Mouse (Mus musculus) hematopoietic stem cell, adult 5-6 weeks (primary cell): ENCODE results near the gene Agtpbp1. TPM values are rescaled to one million over a fixed set of nuclear protein-coding genes. Genes with fewer than 3 reads are reported as not detected.

Source experiments
- ATAC-seq, 2 experiments: fragments of 125-278 bp in 1 of 2; replicated peaks in 1 of 2; 2 replicates each; pipeline ENCODE4 v1.8.0; 2016 to 2017; ENCODE audit warnings: inconsistent platforms in 2 of 2, mild to moderate bottlenecking in 2 of 2, moderate number of reproducible peaks in 2 of 2, low read depth in 1 of 2, moderate TSS enrichment in 1 of 2; ENCODE audit not compliant: low FRiP score in 2 of 2, poor library complexity in 2 of 2, severe bottlenecking in 2 of 2, insufficient read depth in 1 of 2, low TSS enrichment in 1 of 2
- total RNA-seq: library from RNA; stranded (forward); fragments of 172-1452, 232-1000 nt; gene quantifications from 2 replicates; pipeline ENCODE4 v1.2.3, GENCODE M21; 2017

The Agtpbp1 gene
- total RNA-seq, 1 experiment from 2014 or later, result 42.8 TPM

GRCm38 (mm10) chr13:59549318-59549798, 35.7 kb downstream of the Agtpbp1 start:
- no peak for ATAC-seq

- ATAC-seq, result no peak
Measured at GRCm38 (mm10) chr13:59547716-59548115, 37.3 kb downstream of the Agtpbp1 start.

- ATAC-seq, result peak; percentile 33 to 49; a peak in 3 of 4 replicates
Measured at GRCm38 (mm10) chr13:59547091-59547490, 37.9 kb downstream of the Agtpbp1 start.

GRCm38 (mm10) chr13:59542411-59542810, 42.6 kb downstream of the Agtpbp1 start:
- ATAC-seq, result no peak

- no peak for ATAC-seq
Measured at GRCm38 (mm10) chr13:59540030-59540429, 45.0 kb downstream of the Agtpbp1 start.

- ATAC-seq, result no peak
Measured at GRCm38 (mm10) chr13:59538661-59539060, 46.4 kb downstream of the Agtpbp1 start.

GRCm38 (mm10) chr13:59536631-59537030, 48.4 kb downstream of the Agtpbp1 start:
- ATAC-seq, result no peak

GRCm38 (mm10) chr13:59535746-59536145, 49.3 kb downstream of the Agtpbp1 start:
- ATAC-seq, result no peak

- ATAC-seq, result no peak
Measured at GRCm38 (mm10) chr13:59534301-59534700, 50.7 kb downstream of the Agtpbp1 start.

GRCm38 (mm10) chr13:59533331-59533730, 51.7 kb downstream of the Agtpbp1 start:
- ATAC-seq, result no peak

GRCm38 (mm10) chr13:59531203-59531602, 53.8 kb downstream of the Agtpbp1 start:
- ATAC-seq, result no peak

GRCm38 (mm10) chr13:59530491-59530890, 54.5 kb downstream of the Agtpbp1 start:
- ATAC-seq, result no peak

GRCm38 (mm10) chr13:59521271-59522064, 63.6 kb downstream of the Agtpbp1 start:
- ATAC-seq, result no peak

- ATAC-seq, result no peak
Measured at GRCm38 (mm10) chr13:59520834-59521233, 64.2 kb downstream of the Agtpbp1 start.

- ATAC-seq, result 0 out of 4 replicates have a peak, but pooled peaks of 1 of the 2 experiments have one; percentile 22
Measured at GRCm38 (mm10) chr13:59519479-59519878, 65.5 kb downstream of the Agtpbp1 start.

GRCm38 (mm10) chr13:59518016-59518415, 67.0 kb downstream of the Agtpbp1 start:
- ATAC-seq, result no peak

- peak in 1 of 2 experiments; percentile 72; a peak in 2 of 4 replicates for ATAC-seq
Measured at GRCm38 (mm10) chr13:59515074-59515473, 70.0 kb downstream of the Agtpbp1 start.

- ATAC-seq, result peak; percentile 62 to 82; a peak in 3 of 4 replicates
Measured at GRCm38 (mm10) chr13:59509644-59510366, 75.2 kb downstream of the Agtpbp1 start.
